Mouse (Mus musculus) heart, postnatal 0 days (tissue): ENCODE measurements around the gene Btg2.

ENCODE experiments used
- CTCF ChIP-seq: IDR thresholded peaks from 2 replicates; pipeline ENCODE4 v1.5.1; 2016; ENCODE audit warnings: antibody characterized with exemption, control low read depth, low read depth
- EP300 ChIP-seq: IDR thresholded peaks from 2 replicates; pipeline ENCODE4 v1.6.1; 2016; ENCODE audit warnings: antibody characterized with exemption, low read depth

- TF ChIP-seq CTCF (no peak), EP300 (no peak)
Measured at GRCm38 (mm10) chr1:134084128-134084527, 5.2 kb upstream of the Btg2 start.
